Mouse (Mus musculus) kidney, adult 2 months (tissue): Measurements from ENCODE around the gene Smad1.

Source experiments
- CTCF ChIP-seq: fragments of 200-500 bp; conservative IDR thresholded peaks from 2 replicates; pipeline ENCODE4 v1.5.1; 2011; ENCODE audit warnings: low read depth, mild to moderate bottlenecking, control low read depth, low read length, moderate library complexity, mixed read lengths; ENCODE audit not compliant: insufficient read depth, insufficient read length
- POLR2A ChIP-seq: fragments of 200-500 bp; IDR thresholded peaks from one replicate; pipeline ENCODE4 v1.6.1; 2011; ENCODE audit warnings: low read depth, low read length, control low read depth

GRCm38 (mm10) chr8:79365707-79366106 is 33.6 kb downstream of the Smad1 start:
- TF ChIP-seq CTCF (no peak), POLR2A (no peak)
